Mouse (Mus musculus) intestine, embryonic 14.5 days (tissue): ENCODE measurements around the gene Fst. TPM values are rescaled to one million over a fixed set of nuclear protein-coding genes. Genes with fewer than 3 reads are reported as not detected.
A peak's percentile ranks its signal among the peaks of the same experiment; 100 is the strongest.

Experiments
- ATAC-seq: fragments of 200-750 bp; cut with Nextera tagmentation; replicated peaks from 2 replicates; pipeline ENCODE4 v1.8.0; 2017; ENCODE audit warnings: low read depth, moderate number of reproducible peaks, moderate TSS enrichment, moderate library complexity; ENCODE audit not compliant: low FRiP score, low TSS enrichment
- DNase-seq: peaks from one replicate; pipeline ENCODE4 v3.0.0-alpha.2; 2018; ENCODE audit warnings: low spot score
- H3K27ac ChIP-seq: fragments of 300-500 bp; sonication (generic); 2 replicates; pipeline ENCODE4 v1.5.1; 2014; ENCODE audit warnings: low read depth, mild to moderate bottlenecking, control low read depth
- H3K27me3 ChIP-seq: fragments of 300-500 bp; sonication (generic); replicated peaks from 2 replicates; pipeline ENCODE4 v1.6.1; 2014; ENCODE audit warnings: low read length, control low read depth; ENCODE audit not compliant: control insufficient read depth, insufficient read depth
- H3K36me3 ChIP-seq: fragments of 300-500 bp; sonication (generic); 2 replicates; pipeline ENCODE4 v1.6.1; 2014; ENCODE audit warnings: low read length, control low read depth; ENCODE audit not compliant: control insufficient read depth, insufficient read depth
- H3K4me1 ChIP-seq: fragments of 300-500 bp; sonication (generic); replicated peaks from 2 replicates; pipeline ENCODE4 v1.6.1; 2014; ENCODE audit warnings: low read length, control low read depth, mixed read lengths; ENCODE audit not compliant: control insufficient read depth, insufficient read depth
- H3K4me2 ChIP-seq: fragments of 300-500 bp; sonication (generic); 2 replicates; pipeline ENCODE4 v1.6.1; 2014; ENCODE audit warnings: low read length
- H3K4me3 ChIP-seq: fragments of 300-500 bp; sonication (generic); 2 replicates; pipeline ENCODE4 v1.5.1; 2014; ENCODE audit warnings: low read depth, low read length, control low read depth, mixed read lengths
- H3K9ac ChIP-seq: fragments of 300-500 bp; sonication (generic); 2 replicates; pipeline ENCODE4 v1.6.1; 2014; ENCODE audit warnings: mild to moderate bottlenecking, low read length
- H3K9me3 ChIP-seq: fragments of 300-500 bp; sonication (generic); 2 replicates; pipeline ENCODE4 v1.6.1; 2016; ENCODE audit warnings: low read length, control low read depth; ENCODE audit not compliant: control insufficient read depth
- WGBS: fragments of 180-500 bp; shearing (Covaris S2); extraction: QIAGEN DNeasy Blood & Tissue Kit; methylation state at CpG from one replicate; pipeline ENCODE4 v1.1.7; 2014; 5-methylcytosine and 5-hydroxymethylcytosine counted together
- polyA plus RNA-seq: library from polyadenylated mRNA; unstranded; fragments of >200 nt; fragmentation: Nextera tagmentation; extraction: Ambion mirVana; gene quantifications from 2 replicates; pipeline ENCODE4 v1.2.1, GENCODE M21; 2014

The Fst gene
- polyA plus RNA-seq, 1 experiment from 2014 or later = 43.5 TPM

GRCm38 (mm10) chr13:114462548-114463408 lies 4.0 kb upstream of the Fst start:
- H3K4me3 ChIP-seq = no peak overlapping the region
- H3K4me2 ChIP-seq = no peak overlapping the region
- peaks cover 24% of the 10 kb centered on the region for H3K27me3 ChIP-seq
- 78% methylated on average over 8 of the region's 8 CpGs for WGBS
- no peak overlapping the region for H3K9ac ChIP-seq
- H3K9me3 ChIP-seq = no peaks in the 10 kb centered on the region
- peaks cover 5% of the 10 kb centered on the region; the same call in 1 of the 2 replicates for H3K4me1 ChIP-seq
- no peaks in the 10 kb centered on the region for H3K36me3 ChIP-seq
- no peak overlapping the region for H3K27ac ChIP-seq
- ATAC-seq = no peak
- DNase-seq = no peak

- ATAC-seq (no peak; the same call in 1 of the 2 replicates), DNase-seq (peak; percentile 76)
- Histone ChIP-seq H3K4me1 (peaks cover 14% of the 10 kb centered on the region; the same call in 1 of the 2 replicates), H3K4me2 (peak overlapping the region; percentile 93), H3K9me3 (no peaks in the 10 kb centered on the region), H3K9ac (0 out of 2 replicates have a peak overlapping the region, but pooled peaks have one; percentile 4), H3K4me3 (peak overlapping the region; percentile 53), H3K27ac (no peak overlapping the region), H3K27me3 (peaks cover 46% of the 10 kb centered on the region), H3K36me3 (no peaks in the 10 kb centered on the region)
- 1% methylated on average over 29 of the region's 29 CpGs for WGBS
These were observed 1.6 kb upstream of the Fst start for GRCm38 (mm10) chr13:114460306-114460892.

- ATAC-seq (no peak), DNase-seq (no peak)
- peak overlapping the region; percentile 53 for H3K4me3 ChIP-seq
- peaks cover 52% of the 10 kb centered on the region for H3K27me3 ChIP-seq
- WGBS = under 1% methylated on average over 15 of the region's 16 CpGs
- no peak overlapping the region; the same call in 1 of the 2 replicates for H3K27ac ChIP-seq
- peak overlapping the region; percentile 93 for H3K4me2 ChIP-seq
- peak overlapping the region; percentile 50 for H3K9ac ChIP-seq
- no peaks in the 10 kb centered on the region for H3K36me3 ChIP-seq
- no peaks in the 10 kb centered on the region for H3K9me3 ChIP-seq
- H3K4me1 ChIP-seq = peaks cover 14% of the 10 kb centered on the region; the same call in 1 of the 2 replicates
These were observed 980 bp upstream of the Fst start for GRCm38 (mm10) chr13:114459701-114460160.

DNA sequence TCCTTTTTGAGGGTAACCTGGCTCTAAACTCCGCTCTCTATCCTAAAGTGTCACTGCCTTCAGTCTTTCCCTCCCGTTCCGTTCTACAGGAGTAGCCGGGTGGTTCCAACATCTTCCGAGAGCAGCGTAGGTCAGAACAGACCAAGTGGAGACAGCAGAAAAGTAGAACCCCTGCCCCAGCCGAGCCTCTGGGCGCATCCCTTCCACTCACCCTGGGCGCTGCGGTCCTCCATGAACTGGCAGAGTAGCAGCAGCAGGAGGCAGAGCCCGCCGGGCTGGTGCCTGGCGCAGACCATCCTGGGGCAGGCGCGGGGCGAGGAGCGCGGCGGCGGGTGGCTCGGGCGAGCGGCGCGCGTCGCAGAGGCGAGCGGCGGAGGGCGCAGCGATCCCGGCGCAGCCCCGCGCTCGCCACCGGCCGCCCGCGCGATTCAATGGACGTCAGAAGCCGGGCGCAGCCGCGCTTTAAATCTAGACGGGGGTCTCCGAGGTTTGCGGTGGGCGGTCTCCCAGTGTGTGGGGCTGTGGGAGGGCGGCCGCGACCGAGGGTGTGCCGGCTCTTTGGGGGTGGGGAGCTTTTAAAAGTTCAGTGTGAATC lies 363 bp downstream of the Fst start:
- DNase-seq = peak; percentile 83
- WGBS = under 1% methylated on average over 55 of the region's 56 CpGs
- peaks cover 52% of the 10 kb centered on the region for H3K27me3 ChIP-seq
- peak overlapping the region; percentile 62 for H3K27ac ChIP-seq
- H3K4me3 ChIP-seq = peak overlapping the region; percentile 53
- peak overlapping the region; percentile 55 for H3K9ac ChIP-seq
- ATAC-seq = peak; percentile 62
- peaks cover 14% of the 10 kb centered on the region; the same call in 1 of the 2 replicates for H3K4me1 ChIP-seq
- peak overlapping the region; percentile 93 for H3K4me2 ChIP-seq
- 0 out of 2 replicates have a peak, but pooled peaks cover 3% of the 10 kb centered on the region for H3K36me3 ChIP-seq
- no peaks in the 10 kb centered on the region for H3K9me3 ChIP-seq

DNA sequence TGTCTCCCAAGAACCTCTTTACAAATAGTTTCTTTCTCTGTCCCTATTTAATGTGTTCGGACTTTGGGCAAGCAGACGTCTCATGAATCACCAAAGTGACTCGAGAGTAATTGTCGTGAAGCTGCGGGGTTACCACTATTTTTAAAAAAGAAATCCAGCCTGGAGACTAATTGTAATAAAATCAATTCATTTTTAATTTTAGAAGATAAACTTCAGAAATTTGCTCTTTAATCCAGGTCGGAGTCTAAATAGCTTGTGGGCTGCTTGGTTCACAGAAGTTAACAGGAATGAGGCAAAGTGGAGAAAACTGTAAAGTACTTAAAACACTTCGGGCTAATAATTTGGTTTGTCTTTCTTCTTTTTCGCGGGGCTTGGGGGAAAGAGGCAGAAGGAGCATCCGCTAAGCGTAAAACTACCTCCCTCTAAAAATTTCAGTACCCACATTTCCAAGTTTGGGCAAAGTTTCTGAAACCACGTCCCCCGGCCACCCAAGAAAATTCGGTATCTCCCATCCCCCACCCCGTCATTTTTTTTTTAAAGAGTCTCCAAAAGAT lies 1.1 kb downstream of the Fst start:
- Histone ChIP-seq H3K9me3 (no peaks in the 10 kb centered on the region), H3K27ac (peak overlapping the region; percentile 62), H3K4me1 (peaks cover 14% of the 10 kb centered on the region; the same call in 1 of the 2 replicates), H3K4me2 (peak overlapping the region; percentile 93), H3K9ac (peak overlapping the region; percentile 55), H3K27me3 (peaks cover 52% of the 10 kb centered on the region), H3K36me3 (0 out of 2 replicates have a peak, but pooled peaks cover 3% of the 10 kb centered on the region), H3K4me3 (peak overlapping the region; percentile 53)
- no peak for ATAC-seq
- no peak for DNase-seq
- WGBS = 1% methylated on average over 15 of the region's 15 CpGs

DNA sequence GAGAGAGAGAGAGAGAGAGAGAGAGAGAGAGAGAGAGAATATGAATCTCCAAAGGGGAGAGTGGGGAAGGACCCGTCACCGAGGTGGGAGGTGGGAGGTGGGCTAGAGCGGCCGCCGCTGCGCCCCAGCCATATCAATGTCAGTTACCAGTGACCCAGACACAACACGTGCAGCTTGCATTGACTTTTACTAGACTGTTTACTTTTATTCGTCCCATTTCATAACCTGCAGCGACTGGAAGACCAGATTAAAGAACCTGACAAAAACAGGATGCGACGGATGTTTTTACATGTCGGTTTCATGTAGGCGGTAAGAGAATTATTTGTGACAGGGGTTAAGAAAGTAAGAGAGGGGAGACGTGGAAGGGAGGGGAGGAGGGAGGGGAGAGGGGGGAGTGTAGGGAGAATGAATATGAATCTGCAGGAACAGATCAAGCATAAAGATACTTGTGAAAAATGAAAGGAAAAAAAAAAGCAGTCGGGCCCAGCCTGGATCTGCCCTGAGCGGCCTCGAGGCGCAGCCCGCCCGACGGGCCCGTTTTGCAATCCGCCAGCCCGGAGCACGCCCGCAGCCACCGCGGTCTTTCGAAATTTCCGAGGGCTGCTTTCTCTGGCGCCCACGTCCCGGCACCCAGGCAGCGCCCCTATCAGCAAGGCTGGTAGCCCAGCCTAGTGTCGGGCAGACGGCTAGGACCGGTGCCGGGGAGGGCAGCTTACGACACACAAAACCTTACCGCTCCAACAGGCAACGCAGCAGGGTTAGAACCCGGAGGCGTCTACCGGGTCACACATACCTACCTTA lies 1.8 kb downstream of the Fst start:
- WGBS = under 1% methylated on average over 44 of the region's 44 CpGs
- Histone ChIP-seq H3K4me3 (peak overlapping the region; percentile 53), H3K27me3 (peaks cover 52% of the 10 kb centered on the region), H3K4me1 (peaks cover 14% of the 10 kb centered on the region; the same call in 1 of the 2 replicates), H3K9me3 (no peaks in the 10 kb centered on the region), H3K27ac (peak overlapping the region; percentile 0; the same call in 1 of the 2 replicates), H3K4me2 (peak overlapping the region; percentile 93), H3K9ac (peak overlapping the region; percentile 47), H3K36me3 (0 out of 2 replicates have a peak, but pooled peaks cover 3% of the 10 kb centered on the region)
- no peak for ATAC-seq
- peak; percentile 77 for DNase-seq

DNA sequence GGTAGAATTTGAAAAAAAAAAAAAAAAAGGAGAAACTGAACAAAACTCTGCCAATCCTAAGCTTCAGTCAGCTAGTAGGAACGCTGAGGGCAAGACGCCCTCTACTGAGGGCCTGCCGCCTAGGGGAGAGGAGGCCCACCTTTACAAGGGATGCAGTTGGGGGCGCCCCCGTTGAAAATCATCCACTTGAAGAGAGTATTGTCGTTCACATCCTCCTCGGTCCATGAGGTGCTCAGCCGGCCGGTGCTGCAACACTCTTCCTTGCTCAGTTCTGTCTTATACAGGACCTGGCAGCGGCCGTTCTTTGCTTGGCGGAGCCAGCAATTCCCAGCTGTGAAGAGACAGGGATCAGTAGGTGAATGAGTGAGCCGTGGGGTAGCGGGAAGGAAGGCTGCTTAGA lies 2.5 kb downstream of the Fst start:
- Histone ChIP-seq H3K27ac (no peak overlapping the region; the same call in 1 of the 2 replicates), H3K9ac (peak overlapping the region; percentile 29; the same call in 1 of the 2 replicates), H3K36me3 (0 out of 2 replicates have a peak, but pooled peaks cover 3% of the 10 kb centered on the region), H3K4me2 (peak overlapping the region; percentile 93), H3K4me1 (peaks cover 14% of the 10 kb centered on the region; the same call in 1 of the 2 replicates), H3K4me3 (peak overlapping the region; percentile 30), H3K27me3 (peaks cover 48% of the 10 kb centered on the region), H3K9me3 (no peaks in the 10 kb centered on the region; the same call in 1 of the 2 replicates)
- 2% methylated on average over 14 of the region's 14 CpGs for WGBS
- ATAC-seq (no peak), DNase-seq (peak; percentile 65)
